Mouse (Mus musculus): ENCODE measurements around the gene Hist2h2bb.
"Not testable (repeated sequence)": the region's sequence is repeated elsewhere in the genome, so short reads cannot be mapped to it uniquely, and the experiment has no call there.

Gene Hist2h2bb

GRCm38 (mm10) chr3:96237904-96238511 is 31.5 kb upstream of the Hist2h2bb start:
- TF ChIP-seq NANOG (IDR thresholded peaks at IDR 0.05; ENCODE audit: borderline replicate concordance, low read length) (no peak), CTCF (conservative IDR thresholded peaks at IDR 0.05; ENCODE audit: low read length) (no peak), POU5F1 (IDR thresholded peaks at IDR 0.05; ENCODE audit: borderline replicate concordance, low read length) (no peak)
- Histone ChIP-seq H3K4me3 (replicated peaks; ENCODE audit: low read length) (peak overlapping the region; percentile 81), H3K9me3 (ENCODE audit: low read length) (no peaks in the 10 kb centered on the region), H3K27me3 (ENCODE audit: insufficient read depth, low read length) (no peaks in the 10 kb centered on the region), H3K4me1 (replicated peaks; ENCODE audit: low read depth, low read length) (peaks cover 43% of the 10 kb centered on the region), H3K36me3 (ENCODE audit: insufficient read depth, low read length) (peaks cover 26% of the 10 kb centered on the region; the same call in 1 of the 2 replicates)

GRCm38 (mm10) chr3:96238954-96239793 is 30.4 kb upstream of the Hist2h2bb start, which contains the start of gene Hist2h3c2:
Gene Hist2h3c2, minus strand, starts transcription at chr3:96239127.
- H3K36me3 ChIP-seq (ENCODE audit: insufficient read depth, low read length): peaks cover 26% of the 10 kb centered on the region; the same call in 1 of the 2 replicates
- H3K9me3 ChIP-seq (ENCODE audit: low read length); H3K27me3 ChIP-seq (ENCODE audit: insufficient read depth, low read length): not testable (repeated sequence)
- peaks cover 55% of the 10 kb centered on the region for H3K4me1 ChIP-seq (replicated peaks; ENCODE audit: low read depth, low read length)
- H3K4me3 ChIP-seq (replicated peaks; ENCODE audit: low read length): peak within 1 kb of the TSS; percentile 81

- H3K9me3 ChIP-seq (ENCODE audit: low read length); H3K27me3 ChIP-seq (ENCODE audit: insufficient read depth, low read length): not testable (repeated sequence)
- peaks cover 60% of the 10 kb centered on the region for H3K4me1 ChIP-seq (replicated peaks; ENCODE audit: low read depth, low read length)
- peak within 1 kb of the TSS; percentile 72 for H3K4me3 ChIP-seq (replicated peaks; ENCODE audit: low read length)
- H3K36me3 ChIP-seq (ENCODE audit: insufficient read depth, low read length): peaks cover 25% of the 10 kb centered on the region; the same call in 1 of the 2 replicates
These were observed 29.4 kb upstream of the Hist2h2bb start, which contains the start of gene Hist2h2aa2 for GRCm38 (mm10) chr3:96239949-96240798. Gene Hist2h2aa2, minus strand, starts transcription at chr3:96240276.

GRCm38 (mm10) chr3:96240799-96241197 is 28.8 kb upstream of the Hist2h2bb start:
- Histone ChIP-seq H3K36me3 (ENCODE audit: insufficient read depth, low read length) (peaks cover 19% of the 10 kb centered on the region; the same call in 1 of the 2 replicates), H3K4me3 (replicated peaks; ENCODE audit: low read length) (peak overlapping the region; percentile 54), H3K9me3 (ENCODE audit: low read length) (no peaks in the 10 kb centered on the region), H3K27me3 (ENCODE audit: insufficient read depth, low read length) (no peaks in the 10 kb centered on the region), H3K4me1 (replicated peaks; ENCODE audit: low read depth, low read length) (peaks cover 60% of the 10 kb centered on the region)
- no peak for TF ChIP-seq POU5F1 (IDR thresholded peaks at IDR 0.05; ENCODE audit: borderline replicate concordance, low read length)
- no peak for TF ChIP-seq CTCF (conservative IDR thresholded peaks at IDR 0.05; ENCODE audit: low read length)
- no peak for TF ChIP-seq NANOG (IDR thresholded peaks at IDR 0.05; ENCODE audit: borderline replicate concordance, low read length)

GRCm38 (mm10) chr3:96243921-96244572 is 25.5 kb upstream of the Hist2h2bb start:
- H3K4me1 ChIP-seq (replicated peaks; ENCODE audit: low read depth, low read length): peaks cover 50% of the 10 kb centered on the region
- TF ChIP-seq NANOG (IDR thresholded peaks at IDR 0.05; ENCODE audit: borderline replicate concordance, low read length) (no peak), CTCF (conservative IDR thresholded peaks at IDR 0.05; ENCODE audit: low read length) (no peak), POU5F1 (IDR thresholded peaks at IDR 0.05; ENCODE audit: borderline replicate concordance, low read length) (no peak)
- peaks cover 6% of the 10 kb centered on the region; the same call in 1 of the 2 replicates for H3K36me3 ChIP-seq (ENCODE audit: insufficient read depth, low read length)
- H3K9me3 ChIP-seq (ENCODE audit: low read length): no peaks in the 10 kb centered on the region
- H3K27me3 ChIP-seq (ENCODE audit: insufficient read depth, low read length): no peaks in the 10 kb centered on the region
- H3K4me3 ChIP-seq (replicated peaks; ENCODE audit: low read length): peak overlapping the region; percentile 82

GRCm38 (mm10) chr3:96245003-96245886 is 24.3 kb upstream of the Hist2h2bb start, which contains the start of gene Hist2h2aa1:
Gene Hist2h2aa1, plus strand, starts transcription at chr3:96245497.
- Histone ChIP-seq H3K4me1 (replicated peaks; ENCODE audit: low read depth, low read length) (peaks cover 62% of the 10 kb centered on the region), H3K4me3 (replicated peaks; ENCODE audit: low read length) (peak within 1 kb of the TSS; percentile 82)
- H3K27me3 ChIP-seq (ENCODE audit: insufficient read depth, low read length); H3K36me3 ChIP-seq (ENCODE audit: insufficient read depth, low read length); H3K9me3 ChIP-seq (ENCODE audit: low read length): not testable (repeated sequence)

- not testable (repeated sequence) for H3K27me3 ChIP-seq (ENCODE audit: insufficient read depth, low read length); H3K36me3 ChIP-seq (ENCODE audit: insufficient read depth, low read length)
- peaks cover 66% of the 10 kb centered on the region for H3K4me1 ChIP-seq (replicated peaks; ENCODE audit: low read depth, low read length)
These were observed 23.5 kb upstream of the Hist2h2bb start for GRCm38 (mm10) chr3:96246018-96246417.

GRCm38 (mm10) chr3:96246427-96246856 is 23.1 kb upstream of the Hist2h2bb start, which contains the start of gene Hist2h3c1:
Gene Hist2h3c1, plus strand, starts transcription at chr3:96246685.
- Histone ChIP-seq H3K4me1 (replicated peaks; ENCODE audit: low read depth, low read length) (peaks cover 62% of the 10 kb centered on the region), H3K4me3 (replicated peaks; ENCODE audit: low read length) (peak within 1 kb of the TSS; percentile 78)
- not testable (repeated sequence) for H3K27me3 ChIP-seq (ENCODE audit: insufficient read depth, low read length); H3K36me3 ChIP-seq (ENCODE audit: insufficient read depth, low read length); H3K9me3 ChIP-seq (ENCODE audit: low read length)

More at GRCm38 (mm10) chr3:96246018-96246417, 23.5 kb upstream of the Hist2h2bb start:
- H3K4me3 ChIP-seq (replicated peaks; ENCODE audit: low read length); H3K9me3 ChIP-seq (ENCODE audit: low read length): not testable (repeated sequence)
